Mouse (Mus musculus) inflammation-experienced regulatory T-cells, adult 6 months (primary cell): ENCODE results near the gene Osbpl2. TPM values are rescaled to one million over a fixed set of nuclear protein-coding genes. Genes with fewer than 3 reads are reported as not detected.

ENCODE experiments used
- ATAC-seq: one replicate; pipeline ENCODE4 v1.8.0; 2017
- polyA plus RNA-seq, 3 experiments: library from polyadenylated mRNA; unstranded; fragments of 100-300 nt; shearing (Covaris generic); gene quantifications; one replicate each; pipeline ENCODE4 v1.2.1; 2017

Osbpl2 gene
- polyA plus RNA-seq, 3 experiments from 2014 or later, result 20.2 to 23.7 (median 21.9) TPM

- ATAC-seq, result no peak
These were observed 85.4 kb downstream of the Osbpl2 start for GRCm38 (mm10) chr2:180204501-180204900.

GRCm38 (mm10) chr2:180205083-180205955 lies 86.2 kb downstream of the Osbpl2 start:
- no peak for ATAC-seq

DNA sequence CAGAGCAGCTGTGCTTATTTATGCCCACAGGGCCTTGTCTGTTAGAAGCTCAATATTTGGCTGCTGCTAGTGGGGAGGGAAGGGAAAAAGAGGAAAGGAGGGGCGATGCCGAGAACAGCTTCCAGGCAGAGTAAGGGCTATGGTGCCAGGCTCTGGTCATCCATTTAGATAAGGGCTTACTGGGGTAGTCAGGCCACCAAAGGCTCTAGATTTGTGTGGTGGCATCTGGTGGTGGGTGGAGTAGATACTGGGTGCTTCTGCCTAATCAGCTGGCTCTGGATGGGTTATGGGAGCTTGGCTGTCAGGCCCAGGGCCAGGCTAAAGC lies 86.8 kb downstream of the Osbpl2 start:
- ATAC-seq, result no peak

- ATAC-seq, result no peak
These were observed 88.7 kb downstream of the Osbpl2 start for GRCm38 (mm10) chr2:180207840-180208239.

DNA sequence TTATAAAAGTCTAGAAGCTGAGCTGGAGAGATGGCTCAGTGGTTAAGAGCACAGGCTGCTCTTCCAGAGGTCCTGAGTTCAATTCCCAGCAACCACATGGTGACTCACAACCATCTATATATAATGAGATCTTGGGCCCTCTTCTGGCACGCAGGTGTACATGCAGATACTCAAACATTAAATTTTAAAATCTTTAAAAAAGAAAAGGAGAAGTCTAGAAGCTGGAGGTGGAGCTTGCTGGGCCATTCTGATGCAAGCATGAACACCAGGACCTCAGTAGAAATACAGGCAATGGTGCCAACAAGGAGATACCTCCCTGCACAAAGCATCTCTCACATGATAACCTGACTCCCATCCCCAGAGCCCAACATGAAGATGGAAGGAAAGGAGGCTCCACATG lies 89.9 kb downstream of the Osbpl2 start:
- ATAC-seq, result no peak

DNA sequence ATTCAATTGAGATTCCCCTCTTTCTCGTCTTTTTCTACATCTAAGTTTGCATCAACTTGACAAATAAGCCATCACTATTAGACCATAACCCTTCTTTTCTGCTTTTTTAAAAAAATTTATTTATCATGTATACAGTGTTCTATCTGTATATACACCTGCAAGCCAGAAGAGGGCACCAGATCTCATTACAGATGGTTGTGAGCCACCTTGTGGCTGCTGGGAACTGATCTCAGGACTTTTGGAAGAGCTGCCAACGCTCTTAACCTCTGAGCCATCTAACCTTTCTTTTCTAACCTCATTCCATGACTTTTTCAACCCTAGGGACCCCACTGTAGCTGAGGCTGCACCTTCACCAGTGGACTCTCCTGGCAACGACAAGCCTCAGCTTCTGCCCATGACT lies 93.1 kb downstream of the Osbpl2 start:
- no peak for ATAC-seq

Other genes with a start within 250 kb of the Osbpl2 start
- 1 to 10 TPM; 4.3 to 7.2 (median 5.0) TPM for gene Taf4, start 142.7 kb upstream of the Osbpl2 start, polyA plus RNA-seq
- 1 to 10 TPM; 2.4 to 3.9 (median 2.5) TPM for gene Lsm14b, start 94.3 kb upstream of the Osbpl2 start, polyA plus RNA-seq
- 100 to 1,000 TPM; 448 to 507 (median 458) TPM for gene Psma7, start 76.9 kb upstream of the Osbpl2 start, polyA plus RNA-seq
- gene Ss18l1, start 76.8 kb upstream of the Osbpl2 start, polyA plus RNA-seq, result 1 to 10 TPM; 1.4 to 2.4 (median 2.3) TPM
- 10 to 100 TPM; 28.5 to 51.3 (median 40.1) TPM for gene Mtg2, start 48.7 kb upstream of the Osbpl2 start, polyA plus RNA-seq
- not detected for gene Hrh3, start 14.8 kb upstream of the Osbpl2 start, polyA plus RNA-seq
- 100 to 1,000 TPM in 1 of 3 experiments, 10 to 100 TPM in 2; 85.6 to 103 (median 86.1) TPM for gene Adrm1, start 52.2 kb downstream of the Osbpl2 start, polyA plus RNA-seq
- gene Lama5, start 106.6 kb downstream of the Osbpl2 start, polyA plus RNA-seq, result under 1 TPM in 2 of 3 experiments, not detected in 1; 0.33 to 0.40 TPM
- gene Rps21, start 138.1 kb downstream of the Osbpl2 start, polyA plus RNA-seq, result 1,000 to 10,000 TPM; 1,053 to 1,596 (median 1,304) TPM
- gene Cables2, start 154.2 kb downstream of the Osbpl2 start, polyA plus RNA-seq, result 1 to 10 TPM; 6.7 to 8.0 (median 7.7) TPM
- gene Rbbp8nl, start 170.6 kb downstream of the Osbpl2 start, polyA plus RNA-seq, result not detected
- not detected for gene Gata5, start 215.4 kb downstream of the Osbpl2 start, polyA plus RNA-seq